Mouse (Mus musculus): ENCODE measurements around the gene Tmed6. TPM values are rescaled to one million over a fixed set of nuclear protein-coding genes. Genes with fewer than 3 reads are reported as not detected.
"Not testable (repeated sequence)": the region's sequence is repeated elsewhere in the genome, so short reads cannot be mapped to it uniquely, and the experiment has no call there.

The Tmed6 gene
- polyA plus RNA-seq, 1 experiment, result not detected

DNA sequence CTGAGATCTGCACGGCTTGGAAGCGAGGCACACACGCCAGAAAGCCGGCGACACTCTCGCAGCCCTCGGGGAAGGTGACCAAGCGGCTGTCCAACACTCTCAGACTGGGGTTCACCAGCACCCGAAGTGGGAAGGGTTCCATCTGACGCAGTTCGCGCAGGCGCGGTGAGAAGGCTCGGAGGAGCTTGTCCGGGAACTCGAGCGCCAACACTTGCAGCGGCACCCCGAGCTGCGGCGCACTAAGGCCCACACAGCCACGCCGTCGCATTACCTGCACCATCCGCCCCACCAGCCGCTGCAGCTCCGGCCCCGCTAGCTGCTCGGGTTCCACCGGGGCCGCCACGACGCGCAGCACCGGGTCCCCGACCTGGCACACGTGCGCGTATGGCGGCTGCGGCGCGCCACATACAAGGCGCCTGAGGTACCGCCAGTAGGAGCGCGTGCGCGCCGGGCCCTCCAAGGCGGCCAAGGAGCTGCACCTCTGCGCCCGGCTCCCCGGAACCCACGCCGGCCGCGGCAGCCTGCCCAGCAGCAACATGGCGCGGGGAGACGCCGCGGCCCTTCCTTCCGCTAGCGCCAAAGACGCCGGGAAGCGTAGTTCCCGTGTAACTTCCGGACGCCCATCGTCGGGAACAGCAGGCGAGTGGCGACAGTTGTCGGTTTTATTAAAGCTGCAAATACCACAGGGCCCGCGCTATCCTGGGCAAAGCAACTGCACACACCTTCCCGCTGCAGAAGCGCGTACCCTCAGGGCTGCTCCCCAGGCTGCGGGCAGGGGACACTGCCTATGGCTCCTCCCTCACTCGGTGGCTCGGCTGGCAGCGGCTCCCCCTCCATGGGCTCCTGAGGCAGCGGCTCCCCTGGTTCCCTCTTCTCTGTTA is 17.1 kb downstream of the Tmed6 start, which contains the start of gene Pdf:
Gene Pdf (minus strand): TSS at position 554 of the 881 bp plus-strand sequence.
- Histone ChIP-seq H3ac (ENCODE audit: control insufficient read depth, insufficient read length, low read depth) (peak within 1 kb of the TSS; percentile 70), H3K27me3 (ENCODE audit: control insufficient read depth, insufficient read depth, insufficient read length) (no peaks in the 10 kb centered on the region), H3K36me3 (ENCODE audit: control insufficient read depth, insufficient read depth) (peaks cover 72% of the 10 kb centered on the region), H3K4me3 (ENCODE audit: insufficient read depth, poor library complexity, severe bottlenecking) (peak within 1 kb of the TSS; percentile 55), H3K79me3 (ENCODE audit: low read depth) (peaks cover 12% of the 10 kb centered on the region), H3K79me2 (ENCODE audit: control insufficient read depth, insufficient read depth) (peaks cover 68% of the 10 kb centered on the region)
- no peak for TF ChIP-seq MYOD1 (IDR thresholded peaks at IDR 0.05; ENCODE audit: control insufficient read depth, insufficient read length, low read depth)
- TF ChIP-seq MAX (IDR thresholded peaks at IDR 0.05), result peak; percentile 71
- TF ChIP-seq FOSL1 (IDR thresholded peaks at IDR 0.05; ENCODE audit: insufficient read depth, low read length, poor library complexity, severe bottlenecking), result no peak

DNA sequence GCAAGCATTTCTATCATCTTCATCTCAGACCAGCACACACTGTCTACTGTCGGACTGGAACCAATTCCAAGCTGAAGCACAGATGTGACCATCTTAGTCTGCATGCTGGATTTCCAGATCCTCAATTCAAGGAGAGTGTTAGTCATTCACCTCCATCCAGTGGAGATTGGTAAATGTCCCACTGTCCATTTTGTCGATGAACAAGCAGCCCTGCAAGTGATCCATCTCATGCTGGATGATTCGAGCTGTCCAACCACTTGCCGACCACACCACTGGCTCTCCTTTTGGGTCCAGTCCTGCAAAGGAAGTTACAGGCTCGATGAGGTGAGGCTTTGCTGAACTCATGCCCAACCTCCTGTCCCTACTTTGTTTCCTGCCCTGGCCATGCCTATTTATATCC is 18.5 kb downstream of the Tmed6 start:
- Histone ChIP-seq H3K27me3 (ENCODE audit: control insufficient read depth, insufficient read depth, insufficient read length) (no peaks in the 10 kb centered on the region), H3ac (ENCODE audit: control insufficient read depth, insufficient read length, low read depth) (no peak overlapping the region), H3K79me2 (ENCODE audit: control insufficient read depth, insufficient read depth) (peaks cover 56% of the 10 kb centered on the region), H3K36me3 (ENCODE audit: control insufficient read depth, insufficient read depth) (peaks cover 75% of the 10 kb centered on the region), H3K4me3 (ENCODE audit: insufficient read depth, poor library complexity, severe bottlenecking) (no peak overlapping the region), H3K79me3 (ENCODE audit: low read depth) (peaks cover 12% of the 10 kb centered on the region)
- TF ChIP-seq CTCF (IDR thresholded peaks at IDR 0.05; ENCODE audit: control insufficient read depth, insufficient read depth, insufficient read length) (no peak), MYOG (IDR thresholded peaks at IDR 0.05; ENCODE audit: control insufficient read depth, extremely low read depth, insufficient read length) (no peak), MYOD1 (IDR thresholded peaks at IDR 0.05; ENCODE audit: control insufficient read depth, insufficient read length, low read depth) (no peak)

DNA sequence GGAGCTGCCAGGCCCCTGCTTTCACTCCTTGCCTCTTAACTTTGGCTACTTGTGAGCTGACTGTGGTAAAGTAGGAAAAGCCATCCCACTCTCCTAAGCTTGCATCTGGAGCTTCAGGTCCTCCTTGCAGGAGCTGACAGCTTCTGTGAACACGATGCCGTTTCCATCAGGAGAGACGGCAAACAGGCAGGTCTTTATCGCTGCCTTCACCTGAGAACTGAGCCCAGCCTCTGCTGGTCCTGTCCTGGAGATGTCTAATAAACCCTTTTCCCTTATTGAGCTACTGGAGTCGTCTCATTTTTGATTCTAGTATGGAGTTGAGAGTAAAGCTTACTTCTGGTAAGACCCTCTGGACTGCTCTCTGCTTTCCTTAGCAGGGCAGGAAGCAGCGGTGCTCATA is 20.0 kb downstream of the Tmed6 start:
- H3K27me3 ChIP-seq (ENCODE audit: control insufficient read depth, insufficient read depth, insufficient read length), result no peaks in the 10 kb centered on the region
- H3K36me3 ChIP-seq (ENCODE audit: control insufficient read depth, insufficient read depth), result peaks cover 72% of the 10 kb centered on the region
- H3K79me2 ChIP-seq (ENCODE audit: control insufficient read depth, insufficient read depth), result peaks cover 54% of the 10 kb centered on the region
- H3K79me3 ChIP-seq (ENCODE audit: low read depth), result peaks cover 12% of the 10 kb centered on the region
- H3K4me3 ChIP-seq (ENCODE audit: insufficient read depth, poor library complexity, severe bottlenecking), result no peak overlapping the region
- no peak overlapping the region for H3ac ChIP-seq (ENCODE audit: control insufficient read depth, insufficient read length, low read depth)
- TF ChIP-seq MYOD1 (IDR thresholded peaks at IDR 0.05; ENCODE audit: control insufficient read depth, insufficient read length, low read depth), result no peak
- no peak for TF ChIP-seq CTCF (IDR thresholded peaks at IDR 0.05; ENCODE audit: control insufficient read depth, insufficient read depth, insufficient read length)
- TF ChIP-seq USF1 (IDR thresholded peaks at IDR 0.05; ENCODE audit: low read depth), result no peak
- no peak for TF ChIP-seq FOSL1 (IDR thresholded peaks at IDR 0.05; ENCODE audit: insufficient read depth, low read length, poor library complexity, severe bottlenecking)
- TF ChIP-seq MAX (IDR thresholded peaks at IDR 0.05), result no peak
- TF ChIP-seq CEBPB (IDR thresholded peaks at IDR 0.05; ENCODE audit: low read depth), result no peak
- TF ChIP-seq MYOG (IDR thresholded peaks at IDR 0.05; ENCODE audit: control insufficient read depth, extremely low read depth, insufficient read length), result no peak

DNA sequence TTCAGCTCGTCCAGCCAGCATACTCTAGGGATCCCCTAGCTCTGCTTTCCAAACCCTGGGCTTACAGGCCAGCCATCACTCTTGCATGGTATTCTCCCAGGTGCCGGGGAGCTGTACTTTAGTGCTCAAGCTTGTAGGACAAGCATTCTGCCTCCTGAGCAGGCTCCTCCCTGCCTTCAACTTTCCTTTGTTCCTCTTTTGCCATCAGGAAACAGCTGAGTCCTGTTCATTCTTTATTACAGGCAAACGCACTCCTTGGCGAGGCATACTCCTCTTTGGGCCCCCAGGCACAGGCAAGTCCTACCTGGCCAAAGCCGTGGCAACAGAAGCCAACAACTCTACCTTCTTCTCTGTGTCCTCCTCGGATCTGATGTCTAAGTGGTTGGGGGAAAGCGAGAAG is 24.8 kb downstream of the Tmed6 start:
- TF ChIP-seq MYOG (IDR thresholded peaks at IDR 0.05; ENCODE audit: control insufficient read depth, extremely low read depth, insufficient read length) (no peak), USF1 (IDR thresholded peaks at IDR 0.05; ENCODE audit: low read depth) (no peak)
- H3ac ChIP-seq (ENCODE audit: control insufficient read depth, insufficient read length, low read depth), result no peak overlapping the region
- H3K4me3 ChIP-seq (ENCODE audit: insufficient read depth, poor library complexity, severe bottlenecking), result no peak overlapping the region
- H3K79me3 ChIP-seq (ENCODE audit: low read depth), result no peaks in the 10 kb centered on the region
- H3K79me2 ChIP-seq (ENCODE audit: control insufficient read depth, insufficient read depth), result peaks cover 5% of the 10 kb centered on the region
- H3K27me3 ChIP-seq (ENCODE audit: control insufficient read depth, insufficient read depth, insufficient read length), result no peaks in the 10 kb centered on the region
- H3K36me3 ChIP-seq (ENCODE audit: control insufficient read depth, insufficient read depth), result peaks cover 59% of the 10 kb centered on the region

DNA sequence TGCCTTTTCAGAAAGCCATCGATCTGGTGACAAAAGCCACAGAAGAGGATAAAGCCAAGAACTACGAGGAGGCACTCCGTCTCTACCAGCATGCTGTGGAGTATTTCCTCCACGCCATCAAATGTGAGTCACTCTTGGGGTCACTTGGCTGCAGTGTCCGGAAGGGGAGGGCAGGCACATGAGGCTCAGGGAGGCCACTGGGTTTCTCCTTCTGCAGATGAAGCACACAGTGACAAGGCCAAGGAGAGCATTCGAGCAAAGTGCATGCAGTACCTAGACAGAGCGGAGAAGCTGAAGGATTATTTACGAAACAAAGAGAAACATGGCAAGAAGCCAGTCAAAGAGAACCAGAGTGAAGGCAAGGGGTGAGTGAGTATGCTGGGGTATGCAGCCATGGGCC is 28.8 kb downstream of the Tmed6 start:
- H3K36me3 ChIP-seq (ENCODE audit: control insufficient read depth, insufficient read depth), result peaks cover 22% of the 10 kb centered on the region
- no peak overlapping the region for H3K4me3 ChIP-seq (ENCODE audit: insufficient read depth, poor library complexity, severe bottlenecking)
- H3K79me3 ChIP-seq (ENCODE audit: low read depth), result peaks cover 10% of the 10 kb centered on the region
- no peaks in the 10 kb centered on the region for H3K27me3 ChIP-seq (ENCODE audit: control insufficient read depth, insufficient read depth, insufficient read length)
- no peak overlapping the region for H3ac ChIP-seq (ENCODE audit: control insufficient read depth, insufficient read length, low read depth)
- H3K79me2 ChIP-seq (ENCODE audit: control insufficient read depth, insufficient read depth), result peaks cover 33% of the 10 kb centered on the region
- TF ChIP-seq MYOG (IDR thresholded peaks at IDR 0.05; ENCODE audit: control insufficient read depth, extremely low read depth, insufficient read length) (no peak), CTCF (IDR thresholded peaks at IDR 0.05; ENCODE audit: control insufficient read depth, insufficient read depth, insufficient read length) (no peak), MAX (IDR thresholded peaks at IDR 0.05) (no peak)

DNA sequence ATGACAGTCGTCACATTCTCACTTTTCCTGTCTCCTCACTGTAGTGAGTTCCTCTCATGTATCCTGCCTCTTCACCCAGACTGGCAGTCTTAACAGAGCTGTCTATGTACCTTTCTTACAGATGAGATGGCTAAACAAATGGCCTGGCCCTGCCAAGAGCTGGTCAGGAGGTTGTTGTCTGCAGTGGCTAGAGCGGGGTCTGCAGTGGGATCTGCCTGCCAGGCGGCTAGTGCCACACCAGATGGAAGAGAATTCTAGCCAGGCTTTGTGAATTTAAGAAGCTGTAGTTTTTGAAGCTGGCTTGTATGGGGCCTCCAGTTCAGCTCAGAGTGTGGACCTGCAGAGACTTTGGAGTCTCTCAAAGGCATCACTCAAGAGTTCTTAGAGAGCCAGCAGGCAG is 29.8 kb downstream of the Tmed6 start:
- peaks cover 10% of the 10 kb centered on the region for H3K79me3 ChIP-seq (ENCODE audit: low read depth)
- no peak for TF ChIP-seq MYOD1 (IDR thresholded peaks at IDR 0.05; ENCODE audit: control insufficient read depth, insufficient read length, low read depth)
- TF ChIP-seq MYOG (IDR thresholded peaks at IDR 0.05; ENCODE audit: control insufficient read depth, extremely low read depth, insufficient read length), result no peak
- TF ChIP-seq FOSL1 (IDR thresholded peaks at IDR 0.05; ENCODE audit: insufficient read depth, low read length, poor library complexity, severe bottlenecking), result no peak
- no peak for TF ChIP-seq CTCF (IDR thresholded peaks at IDR 0.05; ENCODE audit: control insufficient read depth, insufficient read depth, insufficient read length)
- no peak for TF ChIP-seq USF1 (IDR thresholded peaks at IDR 0.05; ENCODE audit: low read depth)
- no peak for TF ChIP-seq CEBPB (IDR thresholded peaks at IDR 0.05; ENCODE audit: low read depth)
- TF ChIP-seq MAX (IDR thresholded peaks at IDR 0.05), result no peak
- H3ac ChIP-seq (ENCODE audit: control insufficient read depth, insufficient read length, low read depth), result no peak overlapping the region
- H3K27me3 ChIP-seq (ENCODE audit: control insufficient read depth, insufficient read depth, insufficient read length), result no peaks in the 10 kb centered on the region
- peaks cover 18% of the 10 kb centered on the region for H3K36me3 ChIP-seq (ENCODE audit: control insufficient read depth, insufficient read depth)
- H3K79me2 ChIP-seq (ENCODE audit: control insufficient read depth, insufficient read depth), result peaks cover 36% of the 10 kb centered on the region
- H3K4me3 ChIP-seq (ENCODE audit: insufficient read depth, poor library complexity, severe bottlenecking), result no peak overlapping the region

DNA sequence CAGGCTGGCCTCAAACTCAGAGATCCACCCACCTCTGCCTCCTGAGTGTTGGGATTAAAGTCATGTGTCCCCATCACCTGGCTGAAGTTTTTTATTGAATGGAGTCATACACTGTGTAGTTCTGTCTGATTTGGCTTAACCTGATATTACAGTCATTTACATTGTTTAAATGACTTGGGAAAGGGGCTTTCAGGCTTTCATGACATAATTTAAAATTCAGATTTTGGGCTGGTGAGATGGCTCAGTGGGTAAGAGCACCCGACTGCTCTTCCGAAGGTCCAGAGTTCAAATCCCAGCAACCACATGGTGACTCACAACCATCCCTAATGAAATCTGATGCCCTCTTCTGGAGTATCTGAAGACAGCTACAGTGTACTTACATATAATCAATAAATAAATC is 31.8 kb downstream of the Tmed6 start:
- not testable (repeated sequence) for H3ac ChIP-seq (ENCODE audit: control insufficient read depth, insufficient read length, low read depth); H3K79me3 ChIP-seq (ENCODE audit: low read depth)

More for the DNA sequence above, 31.8 kb downstream of the Tmed6 start:
- not testable (repeated sequence) for H3K4me3 ChIP-seq (ENCODE audit: insufficient read depth, poor library complexity, severe bottlenecking); H3K36me3 ChIP-seq (ENCODE audit: control insufficient read depth, insufficient read depth); H3K27me3 ChIP-seq (ENCODE audit: control insufficient read depth, insufficient read depth, insufficient read length)
- H3K79me2 ChIP-seq (ENCODE audit: control insufficient read depth, insufficient read depth), result peaks cover 36% of the 10 kb centered on the region
